Mouse (Mus musculus): ENCODE measurements at regions not wholly inside any gene's neighbourhood (a gene's known extent, or its start where the extent isn't known, plus 50 kb on each side); places are given as distances from the start of the nearest gene placed in this dataset.

GRCm38 (mm10) chr13:101501061-101501460 lies 267.0 kb downstream of the Pik3r1 start:
- no peak overlapping the region for H3K4me3 ChIP-seq (ENCODE audit: low read length)
- 97% methylated on average over 3 of the region's 3 CpGs for WGBS
- H3K27ac ChIP-seq (ENCODE audit: low read length), result no peak overlapping the region
- no peaks in the 10 kb centered on the region for H3K36me3 ChIP-seq (ENCODE audit: insufficient read depth, low read length)
- no peak overlapping the region for H3K9ac ChIP-seq (replicated peaks; ENCODE audit: low read length)
- no peak for ATAC-seq (ENCODE audit: low FRiP score, low TSS enrichment)
- no peaks in the 10 kb centered on the region for H3K9me3 ChIP-seq (ENCODE audit: low read length)
- no peaks in the 10 kb centered on the region for H3K4me1 ChIP-seq (ENCODE audit: insufficient read depth, low read length)
- H3K27me3 ChIP-seq (ENCODE audit: insufficient read depth, low read length), result no peaks in the 10 kb centered on the region
- H3K4me2 ChIP-seq (replicated peaks; ENCODE audit: low read depth, low read length), result no peak overlapping the region

- Histone ChIP-seq H3K36me3 (ENCODE audit: insufficient read depth, low read length) (no peaks in the 10 kb centered on the region), H3K9ac (replicated peaks; ENCODE audit: low read length) (no peak overlapping the region), H3K4me3 (ENCODE audit: low read length) (no peak overlapping the region), H3K4me2 (replicated peaks; ENCODE audit: low read depth, low read length) (no peak overlapping the region), H3K4me1 (ENCODE audit: insufficient read depth, low read length) (no peaks in the 10 kb centered on the region), H3K9me3 (ENCODE audit: low read length) (no peaks in the 10 kb centered on the region), H3K27me3 (ENCODE audit: insufficient read depth, low read length) (no peaks in the 10 kb centered on the region), H3K27ac (ENCODE audit: low read length) (no peak overlapping the region)
- 67% methylated on average over 3 of the region's 3 CpGs for WGBS
- ATAC-seq (ENCODE audit: low FRiP score, low TSS enrichment), result no peak
Observed at GRCm38 (mm10) chr13:101491835-101492234, 276.2 kb downstream of the Pik3r1 start.

- Histone ChIP-seq H3K27me3 (ENCODE audit: insufficient read depth, low read length) (no peaks in the 10 kb centered on the region), H3K4me2 (replicated peaks; ENCODE audit: low read depth, low read length) (no peak overlapping the region), H3K4me1 (ENCODE audit: insufficient read depth, low read length) (no peaks in the 10 kb centered on the region), H3K4me3 (ENCODE audit: low read length) (no peak overlapping the region), H3K27ac (ENCODE audit: low read length) (no peak overlapping the region), H3K9ac (replicated peaks; ENCODE audit: low read length) (no peak overlapping the region), H3K36me3 (ENCODE audit: insufficient read depth, low read length) (no peaks in the 10 kb centered on the region), H3K9me3 (ENCODE audit: low read length) (no peaks in the 10 kb centered on the region)
- 87% methylated on average over 5 of the region's 5 CpGs for WGBS
- ATAC-seq (ENCODE audit: low FRiP score, low TSS enrichment), result no peak
Observed at GRCm38 (mm10) chr13:101490961-101491360, 277.1 kb downstream of the Pik3r1 start.

DNA sequence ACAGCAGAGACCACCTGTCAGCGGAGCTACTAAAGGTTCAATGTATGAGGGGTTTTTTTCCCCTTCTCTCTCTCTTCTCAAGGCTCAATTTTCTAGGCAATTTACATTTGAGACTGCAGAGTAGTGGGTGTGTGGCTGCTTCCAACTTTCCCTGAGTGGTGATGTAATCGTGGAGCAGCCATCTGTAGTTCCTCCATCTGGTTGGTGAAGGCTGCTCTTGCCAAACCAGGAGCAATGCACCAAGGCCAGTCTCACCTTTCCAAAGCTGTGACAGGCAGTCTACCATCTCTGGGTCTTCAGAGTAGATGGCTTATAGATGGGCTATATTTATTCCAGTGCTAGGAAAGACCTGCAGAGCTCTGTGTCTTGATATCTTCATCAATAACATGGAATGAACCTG lies 280.4 kb downstream of the Pik3r1 start:
- H3K27ac ChIP-seq (ENCODE audit: low read length), result no peak overlapping the region
- H3K9ac ChIP-seq (replicated peaks; ENCODE audit: low read length), result no peak overlapping the region
- no peaks in the 10 kb centered on the region for H3K27me3 ChIP-seq (ENCODE audit: insufficient read depth, low read length)
- no peak overlapping the region for H3K4me3 ChIP-seq (ENCODE audit: low read length)
- H3K36me3 ChIP-seq (ENCODE audit: insufficient read depth, low read length), result no peaks in the 10 kb centered on the region
- H3K4me2 ChIP-seq (replicated peaks; ENCODE audit: low read depth, low read length), result no peak overlapping the region
- no peaks in the 10 kb centered on the region for H3K4me1 ChIP-seq (ENCODE audit: insufficient read depth, low read length)
- H3K9me3 ChIP-seq (ENCODE audit: low read length), result no peaks in the 10 kb centered on the region
- 76% methylated on average over 2 of the region's 2 CpGs for WGBS
- no peak for ATAC-seq (ENCODE audit: low FRiP score, low TSS enrichment)

GRCm38 (mm10) chr13:101485823-101486222 lies 282.2 kb downstream of the Pik3r1 start:
- Histone ChIP-seq H3K4me3 (ENCODE audit: low read length) (no peak overlapping the region), H3K27me3 (ENCODE audit: insufficient read depth, low read length) (no peaks in the 10 kb centered on the region), H3K9ac (replicated peaks; ENCODE audit: low read length) (no peak overlapping the region), H3K4me1 (ENCODE audit: insufficient read depth, low read length) (0 out of 2 replicates have a peak, but pooled peaks cover 5% of the 10 kb centered on the region), H3K27ac (ENCODE audit: low read length) (no peak overlapping the region), H3K36me3 (ENCODE audit: insufficient read depth, low read length) (no peaks in the 10 kb centered on the region), H3K4me2 (replicated peaks; ENCODE audit: low read depth, low read length) (no peak overlapping the region), H3K9me3 (ENCODE audit: low read length) (no peaks in the 10 kb centered on the region)
- WGBS, result 48% methylated on average over 7 of the region's 7 CpGs
- no peak for ATAC-seq (ENCODE audit: low FRiP score, low TSS enrichment)

- Histone ChIP-seq H3K9ac (replicated peaks; ENCODE audit: low read length) (no peak overlapping the region), H3K36me3 (ENCODE audit: insufficient read depth, low read length) (no peaks in the 10 kb centered on the region), H3K9me3 (ENCODE audit: low read length) (no peaks in the 10 kb centered on the region), H3K4me2 (replicated peaks; ENCODE audit: low read depth, low read length) (no peak overlapping the region), H3K27ac (ENCODE audit: low read length) (no peak overlapping the region), H3K4me3 (ENCODE audit: low read length) (no peak overlapping the region), H3K27me3 (ENCODE audit: insufficient read depth, low read length) (no peaks in the 10 kb centered on the region), H3K4me1 (ENCODE audit: insufficient read depth, low read length) (0 out of 2 replicates have a peak, but pooled peaks cover 5% of the 10 kb centered on the region)
- WGBS, result 65% methylated on average over 3 of the region's 3 CpGs
- ATAC-seq (ENCODE audit: low FRiP score, low TSS enrichment), result no peak
Observed at GRCm38 (mm10) chr13:101483816-101484215, 284.2 kb downstream of the Pik3r1 start.

- 0 out of 2 replicates have a peak, but pooled peaks have one; percentile 39 for ATAC-seq (ENCODE audit: low FRiP score, low TSS enrichment)
- WGBS, result 60% methylated on average over 6 of the region's 6 CpGs
- H3K9ac ChIP-seq (replicated peaks; ENCODE audit: low read length), result no peak overlapping the region
- no peak overlapping the region for H3K4me3 ChIP-seq (ENCODE audit: low read length)
- no peaks in the 10 kb centered on the region for H3K9me3 ChIP-seq (ENCODE audit: low read length)
- no peak overlapping the region for H3K27ac ChIP-seq (ENCODE audit: low read length)
- H3K4me1 ChIP-seq (ENCODE audit: insufficient read depth, low read length), result 0 out of 2 replicates have a peak, but pooled peaks cover 5% of the 10 kb centered on the region
- H3K36me3 ChIP-seq (ENCODE audit: insufficient read depth, low read length), result no peaks in the 10 kb centered on the region
- H3K4me2 ChIP-seq (replicated peaks; ENCODE audit: low read depth, low read length), result no peak overlapping the region
- H3K27me3 ChIP-seq (ENCODE audit: insufficient read depth, low read length), result no peaks in the 10 kb centered on the region
Observed at GRCm38 (mm10) chr13:101481551-101482184, 286.3 kb downstream of the Pik3r1 start.

GRCm38 (mm10) chr13:101479297-101479652 lies 288.7 kb downstream of the Pik3r1 start:
- Histone ChIP-seq H3K36me3 (ENCODE audit: insufficient read depth, low read length) (no peaks in the 10 kb centered on the region), H3K4me3 (ENCODE audit: low read length) (no peak overlapping the region), H3K9ac (replicated peaks; ENCODE audit: low read length) (no peak overlapping the region), H3K27me3 (ENCODE audit: insufficient read depth, low read length) (no peaks in the 10 kb centered on the region), H3K27ac (ENCODE audit: low read length) (no peak overlapping the region), H3K4me1 (ENCODE audit: insufficient read depth, low read length) (0 out of 2 replicates have a peak, but pooled peaks cover 5% of the 10 kb centered on the region), H3K9me3 (ENCODE audit: low read length) (no peaks in the 10 kb centered on the region), H3K4me2 (replicated peaks; ENCODE audit: low read depth, low read length) (no peak overlapping the region)
- WGBS, result 89% methylated on average over 2 of the region's 2 CpGs
- no peak for ATAC-seq (ENCODE audit: low FRiP score, low TSS enrichment)

DNA sequence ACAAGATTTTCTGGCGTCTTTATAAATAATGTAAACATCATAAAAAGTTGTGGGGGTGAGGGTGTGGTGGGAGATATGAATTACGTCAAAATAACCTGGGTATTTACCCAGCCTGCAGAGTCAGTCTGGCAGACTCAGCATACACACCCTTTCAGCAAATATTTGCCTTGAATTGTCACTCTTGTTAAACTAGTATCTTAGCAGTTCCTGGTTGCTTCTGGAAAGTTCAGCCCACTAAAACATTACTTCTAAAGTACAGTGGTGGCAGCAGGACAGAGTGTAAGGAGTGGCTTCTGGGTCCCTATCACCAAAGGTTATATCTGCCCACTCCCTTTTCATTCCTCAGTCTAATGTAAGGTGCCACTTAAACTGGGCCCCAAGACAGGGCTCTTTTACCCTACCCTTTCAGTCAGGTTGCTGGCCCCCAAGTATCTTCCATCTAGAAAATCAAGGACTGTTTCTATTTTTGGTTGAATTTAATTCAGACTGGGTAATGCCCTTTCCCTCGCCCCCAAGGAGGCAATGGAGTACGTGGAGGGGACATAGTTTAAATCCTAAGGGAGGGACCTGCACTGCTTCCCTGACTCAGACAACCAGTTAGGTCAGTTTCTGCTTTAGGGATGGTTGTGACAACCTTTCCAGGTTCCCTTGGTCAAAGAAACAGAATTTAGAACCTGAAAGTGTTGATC lies 289.3 kb downstream of the Pik3r1 start:
- H3K27me3 ChIP-seq (ENCODE audit: insufficient read depth, low read length), result no peaks in the 10 kb centered on the region
- H3K27ac ChIP-seq (ENCODE audit: low read length), result no peak overlapping the region
- H3K4me1 ChIP-seq (ENCODE audit: insufficient read depth, low read length), result 0 out of 2 replicates have a peak, but pooled peaks cover 5% of the 10 kb centered on the region
- ATAC-seq (ENCODE audit: low FRiP score, low TSS enrichment), result no peak
- no peaks in the 10 kb centered on the region for H3K9me3 ChIP-seq (ENCODE audit: low read length)
- 68% methylated on average over 4 of the region's 4 CpGs for WGBS
- H3K4me3 ChIP-seq (ENCODE audit: low read length), result no peak overlapping the region
- no peak overlapping the region for H3K9ac ChIP-seq (replicated peaks; ENCODE audit: low read length)
- no peak overlapping the region for H3K4me2 ChIP-seq (replicated peaks; ENCODE audit: low read depth, low read length)
- no peaks in the 10 kb centered on the region for H3K36me3 ChIP-seq (ENCODE audit: insufficient read depth, low read length)

GRCm38 (mm10) chr13:101473349-101473748 lies 294.7 kb downstream of the Pik3r1 start:
- Histone ChIP-seq H3K9me3 (ENCODE audit: low read length) (no peaks in the 10 kb centered on the region), H3K4me1 (ENCODE audit: insufficient read depth, low read length) (no peaks in the 10 kb centered on the region), H3K27me3 (ENCODE audit: insufficient read depth, low read length) (no peaks in the 10 kb centered on the region), H3K27ac (ENCODE audit: low read length) (no peak overlapping the region), H3K4me3 (ENCODE audit: low read length) (no peak overlapping the region), H3K9ac (replicated peaks; ENCODE audit: low read length) (no peak overlapping the region), H3K4me2 (replicated peaks; ENCODE audit: low read depth, low read length) (no peak overlapping the region), H3K36me3 (ENCODE audit: insufficient read depth, low read length) (no peaks in the 10 kb centered on the region)
- ATAC-seq (ENCODE audit: low FRiP score, low TSS enrichment), result no peak
- WGBS, result 84% methylated on average over 8 of the region's 8 CpGs

Data from kidney, embryonic 16.5 days (tissue).